Mouse (Mus musculus) lung, embryonic 16.5 days (tissue): ENCODE data around the gene Mtpn. TPM values are rescaled to one million over a fixed set of nuclear protein-coding genes. Genes with fewer than 3 reads are reported as not detected.

Experiments used
- ATAC-seq: fragments of 200-750 bp; cut with Nextera tagmentation; 2 replicates; pipeline ENCODE4 v1.8.0; 2017; ENCODE audit warnings: low read depth, mild to moderate bottlenecking, moderate library complexity
- H3K27ac ChIP-seq: fragments of 300-500 bp; sonication (generic); 2 replicates; pipeline ENCODE4 v1.5.1; 2014; ENCODE audit warnings: mild to moderate bottlenecking, control low read depth, low read length
- H3K27me3 ChIP-seq: fragments of 300-500 bp; sonication (generic); 2 replicates; pipeline ENCODE4 v1.6.1; 2014; ENCODE audit warnings: low read depth, low read length, mixed read lengths; ENCODE audit not compliant: control insufficient read depth, insufficient read depth
- H3K36me3 ChIP-seq: fragments of 300-500 bp; sonication (generic); 2 replicates; pipeline ENCODE4 v1.6.1; 2014; ENCODE audit warnings: low read length; ENCODE audit not compliant: control insufficient read depth, insufficient read depth
- H3K4me1 ChIP-seq: fragments of 300-500 bp; sonication (generic); replicated peaks from 2 replicates; pipeline ENCODE4 v1.6.1; 2014; ENCODE audit warnings: low read length, mixed read lengths; ENCODE audit not compliant: control insufficient read depth, insufficient read depth
- H3K4me2 ChIP-seq: fragments of 300-500 bp; sonication (generic); 2 replicates; pipeline ENCODE4 v1.6.1; 2014; ENCODE audit warnings: low read depth, low read length, control low read depth
- H3K4me3 ChIP-seq: fragments of 300-500 bp; sonication (generic); 2 replicates; pipeline ENCODE4 v1.5.1; 2014; ENCODE audit warnings: mild to moderate bottlenecking, low read length, control low read depth
- H3K9ac ChIP-seq: fragments of 300-500 bp; sonication (generic); 2 replicates; pipeline ENCODE4 v1.6.1; 2014; ENCODE audit warnings: low read length, control low read depth
- H3K9me3 ChIP-seq: fragments of 300-500 bp; sonication (generic); 2 replicates; pipeline ENCODE4 v1.6.1; 2016; ENCODE audit warnings: low read length; ENCODE audit not compliant: control insufficient read depth
- WGBS: fragments of 180-500 bp; shearing (Covaris S2); extraction: QIAGEN DNeasy Blood & Tissue Kit; methylation state at CpG from one replicate; pipeline ENCODE4 v1.1.7; 2014; 5-methylcytosine and 5-hydroxymethylcytosine counted together
- polyA plus RNA-seq: library from polyadenylated mRNA; unstranded; fragments of >200 nt; fragmentation: Nextera tagmentation; extraction: Ambion mirVana; gene quantifications from 2 replicates; pipeline ENCODE4 v1.2.1, GENCODE M21; 2015

Gene Mtpn
- polyA plus RNA-seq, 1 experiment from 2014 or later, result 155 TPM

DNA sequence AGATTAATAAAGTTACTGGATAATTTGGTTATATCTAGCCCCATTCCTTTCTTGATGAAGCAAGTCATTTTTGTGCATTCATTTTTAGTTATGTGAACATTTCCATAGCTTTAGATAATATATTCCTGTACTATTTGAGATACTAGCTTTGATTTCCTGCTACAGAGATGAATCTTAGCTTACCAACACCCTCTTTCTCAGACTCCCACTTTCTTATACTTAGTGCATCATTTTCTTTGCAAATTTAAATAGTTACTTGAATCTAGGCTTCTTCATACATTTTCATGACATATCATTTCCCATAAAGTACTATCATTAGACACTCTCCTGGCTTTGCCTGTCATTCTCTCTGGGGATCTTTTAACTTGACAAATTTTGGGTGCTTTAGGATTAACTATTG is 26.3 kb downstream of the Mtpn start:
- H3K27me3 ChIP-seq, result no peaks in the 10 kb centered on the region
- no peaks in the 10 kb centered on the region for H3K4me1 ChIP-seq
- peaks cover 14% of the 10 kb centered on the region for H3K36me3 ChIP-seq
- ATAC-seq, result no peak
- no peaks in the 10 kb centered on the region for H3K9me3 ChIP-seq
- no peak overlapping the region for H3K4me3 ChIP-seq
- no peak overlapping the region for H3K9ac ChIP-seq
- no peak overlapping the region for H3K27ac ChIP-seq
- H3K4me2 ChIP-seq, result no peak overlapping the region

DNA sequence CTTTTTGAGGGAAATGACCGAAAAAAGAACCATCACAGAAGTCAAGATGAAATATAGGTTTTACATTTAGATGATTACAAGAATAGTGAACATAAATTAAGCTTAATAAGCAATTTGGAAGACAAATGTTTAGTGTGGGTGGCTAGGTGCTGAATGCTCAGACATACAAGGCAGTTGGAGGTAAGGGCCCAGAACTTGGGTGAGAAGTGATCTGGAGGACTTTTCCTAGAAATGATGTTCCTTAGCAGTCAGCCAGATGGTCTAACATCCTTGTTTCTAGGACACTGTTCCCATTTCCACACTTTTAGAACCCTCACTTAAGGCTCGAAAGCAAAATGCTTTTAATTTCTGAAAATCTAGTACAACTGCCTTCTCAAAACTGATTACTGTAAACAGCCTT is 34.9 kb downstream of the Mtpn start:
- Histone ChIP-seq H3K36me3 (no peaks in the 10 kb centered on the region), H3K9ac (no peak overlapping the region), H3K27me3 (no peaks in the 10 kb centered on the region), H3K4me1 (no peaks in the 10 kb centered on the region), H3K4me2 (no peak overlapping the region), H3K9me3 (no peaks in the 10 kb centered on the region), H3K27ac (no peak overlapping the region), H3K4me3 (no peak overlapping the region)
- no peak for ATAC-seq
- WGBS, result 86% methylated on average over 2 of the region's 2 CpGs

DNA sequence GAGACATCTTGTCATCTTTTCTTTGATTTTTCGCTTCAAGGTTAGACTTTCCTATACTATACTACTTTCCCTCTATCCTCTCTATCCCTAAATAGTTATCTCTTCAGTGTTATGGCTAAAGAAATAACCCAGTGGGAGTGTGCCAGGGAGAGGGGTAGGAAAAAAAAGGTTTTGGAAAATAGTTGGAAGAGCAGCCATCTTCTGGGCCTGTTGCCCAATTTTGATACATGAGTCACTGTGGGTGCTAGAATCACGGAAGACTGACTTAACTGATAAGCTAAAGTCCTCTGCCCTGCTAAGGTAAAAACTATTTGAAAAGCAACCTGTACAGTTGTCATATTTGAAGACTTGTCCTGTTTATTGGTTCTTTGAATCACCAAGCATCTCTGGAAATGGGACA is 36.8 kb downstream of the Mtpn start:
- ATAC-seq, result no peak
- Histone ChIP-seq H3K9ac (no peak overlapping the region), H3K9me3 (no peaks in the 10 kb centered on the region), H3K27me3 (no peaks in the 10 kb centered on the region), H3K4me1 (no peaks in the 10 kb centered on the region), H3K4me3 (no peak overlapping the region), H3K27ac (no peak overlapping the region), H3K4me2 (no peak overlapping the region), H3K36me3 (no peaks in the 10 kb centered on the region)
- 75% methylated on average over 2 of the region's 2 CpGs for WGBS

- no peaks in the 10 kb centered on the region for H3K27me3 ChIP-seq
- no peak for ATAC-seq
- 83% methylated on average over 5 of the region's 5 CpGs for WGBS
- H3K4me1 ChIP-seq, result no peaks in the 10 kb centered on the region
- no peak overlapping the region for H3K9ac ChIP-seq
- no peak overlapping the region for H3K27ac ChIP-seq
- no peak overlapping the region for H3K4me3 ChIP-seq
- no peaks in the 10 kb centered on the region for H3K36me3 ChIP-seq
- H3K9me3 ChIP-seq, result no peaks in the 10 kb centered on the region
- H3K4me2 ChIP-seq, result no peak overlapping the region
These were observed 39.6 kb downstream of the Mtpn start for GRCm38 (mm10) chr6:35499978-35500667.

- no peak for ATAC-seq
- H3K9ac ChIP-seq, result no peak overlapping the region
- no peak overlapping the region for H3K4me2 ChIP-seq
- no peaks in the 10 kb centered on the region for H3K4me1 ChIP-seq
- H3K27me3 ChIP-seq, result no peaks in the 10 kb centered on the region
- no peak overlapping the region for H3K27ac ChIP-seq
- no peaks in the 10 kb centered on the region for H3K9me3 ChIP-seq
- no peaks in the 10 kb centered on the region for H3K36me3 ChIP-seq
- 88% methylated on average over 4 of the region's 4 CpGs for WGBS
- no peak overlapping the region for H3K4me3 ChIP-seq
These were observed 42.3 kb downstream of the Mtpn start for GRCm38 (mm10) chr6:35497406-35497805.

GRCm38 (mm10) chr6:35493851-35494250 is 45.8 kb downstream of the Mtpn start:
- no peak for ATAC-seq
- Histone ChIP-seq H3K27ac (no peak overlapping the region), H3K4me1 (no peaks in the 10 kb centered on the region), H3K36me3 (no peaks in the 10 kb centered on the region), H3K9me3 (no peaks in the 10 kb centered on the region), H3K27me3 (no peaks in the 10 kb centered on the region), H3K9ac (no peak overlapping the region), H3K4me3 (no peak overlapping the region), H3K4me2 (no peak overlapping the region)
- 58% methylated on average over 6 of the region's 6 CpGs for WGBS

GRCm38 (mm10) chr6:35479651-35480335 is 59.9 kb downstream of the Mtpn start:
- Histone ChIP-seq H3K4me3 (no peak overlapping the region), H3K4me1 (no peaks in the 10 kb centered on the region), H3K4me2 (no peak overlapping the region), H3K9me3 (no peaks in the 10 kb centered on the region), H3K27ac (no peak overlapping the region), H3K9ac (no peak overlapping the region), H3K27me3 (no peaks in the 10 kb centered on the region), H3K36me3 (no peaks in the 10 kb centered on the region)
- ATAC-seq, result no peak
- WGBS, result 70% methylated on average over 5 of the region's 5 CpGs

DNA sequence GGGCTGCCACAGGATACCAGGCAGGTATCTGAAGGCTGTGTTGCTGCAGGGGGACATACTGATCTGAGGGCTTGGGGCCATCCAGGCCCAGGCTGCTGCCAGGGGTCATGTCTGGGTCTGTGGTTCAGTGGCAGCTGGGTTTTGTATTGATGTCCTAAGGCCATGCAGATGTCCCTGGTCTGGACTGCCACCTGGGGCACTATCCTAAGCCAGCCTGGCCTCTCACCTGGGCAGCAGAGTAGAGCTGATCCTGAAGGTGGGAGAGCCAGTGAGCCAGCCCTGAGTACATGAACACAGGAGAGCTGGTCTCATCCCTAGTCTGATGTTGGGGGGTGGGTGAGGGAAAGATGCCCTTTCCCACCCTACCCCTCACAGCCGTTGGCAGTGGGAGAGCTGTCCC is 62.9 kb downstream of the Mtpn start:
- Histone ChIP-seq H3K9me3 (no peaks in the 10 kb centered on the region), H3K36me3 (no peaks in the 10 kb centered on the region), H3K4me1 (no peaks in the 10 kb centered on the region), H3K4me2 (no peak overlapping the region), H3K4me3 (no peak overlapping the region), H3K9ac (no peak overlapping the region), H3K27me3 (no peaks in the 10 kb centered on the region), H3K27ac (no peak overlapping the region)
- no peak for ATAC-seq
- WGBS, result 73% methylated on average over 1 of the region's 1 CpGs

- Histone ChIP-seq H3K36me3 (no peaks in the 10 kb centered on the region), H3K4me2 (no peak overlapping the region), H3K9ac (no peak overlapping the region), H3K27me3 (no peaks in the 10 kb centered on the region), H3K4me1 (no peaks in the 10 kb centered on the region), H3K9me3 (no peaks in the 10 kb centered on the region), H3K4me3 (no peak overlapping the region), H3K27ac (no peak overlapping the region)
- ATAC-seq, result no peak
- 84% methylated on average over 5 of the region's 5 CpGs for WGBS
These were observed 76.0 kb downstream of the Mtpn start for GRCm38 (mm10) chr6:35463450-35464395.
